Mouse (Mus musculus): ENCODE measurements at regions not wholly inside any gene's neighbourhood (a gene's known extent, or its start where the extent isn't known, plus 50 kb on each side); places are given as distances from the start of the nearest gene placed in this dataset.

- ATAC-seq (ENCODE audit: low read depth), result peak; percentile 46; the same call in 1 of the 2 replicates
- H3K27ac ChIP-seq (ENCODE audit: low read depth, low read length), result no peak overlapping the region
- H3K4me3 ChIP-seq (ENCODE audit: low read depth, low read length), result no peak overlapping the region
- no peak overlapping the region for H3K4me2 ChIP-seq (ENCODE audit: low read depth, low read length)
- no peaks in the 10 kb centered on the region for H3K36me3 ChIP-seq (ENCODE audit: control insufficient read depth, insufficient read depth, low read length)
- no peaks in the 10 kb centered on the region for H3K4me1 ChIP-seq (ENCODE audit: control insufficient read depth, insufficient read depth, low read length)
- H3K9me3 ChIP-seq (ENCODE audit: control insufficient read depth, low read length), result no peaks in the 10 kb centered on the region
- H3K27me3 ChIP-seq (ENCODE audit: control insufficient read depth, insufficient read depth, low read length), result no peaks in the 10 kb centered on the region
- 72% methylated on average over 2 of the region's 2 CpGs for WGBS
- H3K9ac ChIP-seq (replicated peaks; ENCODE audit: low read depth, low read length), result no peak overlapping the region
Observed at GRCm38 (mm10) chr13:35453222-35453914, 206.3 kb upstream of the Cdyl start.

- Histone ChIP-seq H3K36me3 (ENCODE audit: control insufficient read depth, insufficient read depth, low read length) (no peaks in the 10 kb centered on the region), H3K4me3 (ENCODE audit: low read depth, low read length) (no peak overlapping the region), H3K27me3 (ENCODE audit: control insufficient read depth, insufficient read depth, low read length) (no peaks in the 10 kb centered on the region), H3K9me3 (ENCODE audit: control insufficient read depth, low read length) (no peaks in the 10 kb centered on the region), H3K27ac (ENCODE audit: low read depth, low read length) (no peak overlapping the region), H3K4me2 (ENCODE audit: low read depth, low read length) (no peak overlapping the region), H3K4me1 (ENCODE audit: control insufficient read depth, insufficient read depth, low read length) (no peaks in the 10 kb centered on the region), H3K9ac (replicated peaks; ENCODE audit: low read depth, low read length) (no peak overlapping the region)
- no peak for ATAC-seq (ENCODE audit: low read depth)
- 96% methylated on average over 1 of the region's 1 CpGs for whole genome bisulfite sequencing
Observed at GRCm38 (mm10) chr13:35460051-35460450, 199.6 kb upstream of the Cdyl start.

- no peak overlapping the region for H3K9ac ChIP-seq (replicated peaks; ENCODE audit: low read depth, low read length)
- no peaks in the 10 kb centered on the region for H3K4me1 ChIP-seq (ENCODE audit: control insufficient read depth, insufficient read depth, low read length)
- no peaks in the 10 kb centered on the region for H3K27me3 ChIP-seq (ENCODE audit: control insufficient read depth, insufficient read depth, low read length)
- no peak for ATAC-seq (ENCODE audit: low read depth)
- no peak overlapping the region for H3K27ac ChIP-seq (ENCODE audit: low read depth, low read length)
- H3K4me3 ChIP-seq (ENCODE audit: low read depth, low read length), result no peak overlapping the region
- H3K9me3 ChIP-seq (ENCODE audit: control insufficient read depth, low read length), result no peaks in the 10 kb centered on the region
- H3K36me3 ChIP-seq (ENCODE audit: control insufficient read depth, insufficient read depth, low read length), result no peaks in the 10 kb centered on the region
- WGBS, result 91% methylated on average over 1 of the region's 1 CpGs
- no peak overlapping the region for H3K4me2 ChIP-seq (ENCODE audit: low read depth, low read length)
Observed at GRCm38 (mm10) chr13:35463231-35463630, 196.4 kb upstream of the Cdyl start.

GRCm38 (mm10) chr13:35463850-35464249, 195.8 kb upstream of the Cdyl start:
- Histone ChIP-seq H3K9ac (replicated peaks; ENCODE audit: low read depth, low read length) (no peak overlapping the region), H3K27me3 (ENCODE audit: control insufficient read depth, insufficient read depth, low read length) (no peaks in the 10 kb centered on the region), H3K4me2 (ENCODE audit: low read depth, low read length) (no peak overlapping the region), H3K36me3 (ENCODE audit: control insufficient read depth, insufficient read depth, low read length) (no peaks in the 10 kb centered on the region), H3K4me1 (ENCODE audit: control insufficient read depth, insufficient read depth, low read length) (no peaks in the 10 kb centered on the region), H3K27ac (ENCODE audit: low read depth, low read length) (no peak overlapping the region), H3K4me3 (ENCODE audit: low read depth, low read length) (no peak overlapping the region), H3K9me3 (ENCODE audit: control insufficient read depth, low read length) (no peaks in the 10 kb centered on the region)
- WGBS, result 78% methylated on average over 2 of the region's 2 CpGs
- no peak for ATAC-seq (ENCODE audit: low read depth)

GRCm38 (mm10) chr13:35469361-35470198, 190.1 kb upstream of the Cdyl start:
- H3K27ac ChIP-seq (ENCODE audit: low read depth, low read length), result no peak overlapping the region
- peak; percentile 79; the same call in 1 of the 2 replicates for ATAC-seq (ENCODE audit: low read depth)
- no peaks in the 10 kb centered on the region for H3K9me3 ChIP-seq (ENCODE audit: control insufficient read depth, low read length)
- H3K4me2 ChIP-seq (ENCODE audit: low read depth, low read length), result no peak overlapping the region
- WGBS, result 70% methylated on average over 11 of the region's 11 CpGs
- no peaks in the 10 kb centered on the region for H3K4me1 ChIP-seq (ENCODE audit: control insufficient read depth, insufficient read depth, low read length)
- H3K4me3 ChIP-seq (ENCODE audit: low read depth, low read length), result no peak overlapping the region
- H3K36me3 ChIP-seq (ENCODE audit: control insufficient read depth, insufficient read depth, low read length), result no peaks in the 10 kb centered on the region
- no peak overlapping the region for H3K9ac ChIP-seq (replicated peaks; ENCODE audit: low read depth, low read length)
- H3K27me3 ChIP-seq (ENCODE audit: control insufficient read depth, insufficient read depth, low read length), result no peaks in the 10 kb centered on the region

GRCm38 (mm10) chr13:35478226-35478625, 181.4 kb upstream of the Cdyl start:
- no peak overlapping the region for H3K4me2 ChIP-seq (ENCODE audit: low read depth, low read length)
- 97% methylated on average over 2 of the region's 2 CpGs for WGBS
- H3K9ac ChIP-seq (replicated peaks; ENCODE audit: low read depth, low read length), result no peak overlapping the region
- no peak for ATAC-seq (ENCODE audit: low read depth)
- no peaks in the 10 kb centered on the region for H3K9me3 ChIP-seq (ENCODE audit: control insufficient read depth, low read length)
- H3K36me3 ChIP-seq (ENCODE audit: control insufficient read depth, insufficient read depth, low read length), result no peaks in the 10 kb centered on the region
- H3K4me1 ChIP-seq (ENCODE audit: control insufficient read depth, insufficient read depth, low read length), result no peaks in the 10 kb centered on the region
- no peaks in the 10 kb centered on the region for H3K27me3 ChIP-seq (ENCODE audit: control insufficient read depth, insufficient read depth, low read length)
- no peak overlapping the region for H3K4me3 ChIP-seq (ENCODE audit: low read depth, low read length)
- no peak overlapping the region for H3K27ac ChIP-seq (ENCODE audit: low read depth, low read length)

GRCm38 (mm10) chr13:35482340-35482739, 177.3 kb upstream of the Cdyl start:
- 93% methylated on average over 4 of the region's 4 CpGs for WGBS
- no peak overlapping the region for H3K4me3 ChIP-seq (ENCODE audit: low read depth, low read length)

GRCm38 (mm10) chr13:35486125-35486524, 173.5 kb upstream of the Cdyl start:
- H3K4me2 ChIP-seq (ENCODE audit: low read depth, low read length), result no peak overlapping the region
- no peak overlapping the region for H3K9ac ChIP-seq (replicated peaks; ENCODE audit: low read depth, low read length)
- no peaks in the 10 kb centered on the region for H3K9me3 ChIP-seq (ENCODE audit: control insufficient read depth, low read length)
- H3K4me3 ChIP-seq (ENCODE audit: low read depth, low read length), result no peak overlapping the region
- H3K27me3 ChIP-seq (ENCODE audit: control insufficient read depth, insufficient read depth, low read length), result no peaks in the 10 kb centered on the region
- peak; percentile 84; the same call in 1 of the 2 replicates for ATAC-seq (ENCODE audit: low read depth)
- H3K27ac ChIP-seq (ENCODE audit: low read depth, low read length), result no peak overlapping the region
- no peaks in the 10 kb centered on the region for H3K36me3 ChIP-seq (ENCODE audit: control insufficient read depth, insufficient read depth, low read length)
- H3K4me1 ChIP-seq (ENCODE audit: control insufficient read depth, insufficient read depth, low read length), result no peaks in the 10 kb centered on the region
- 74% methylated on average over 4 of the region's 4 CpGs for WGBS

More at GRCm38 (mm10) chr13:35482340-35482739, 177.3 kb upstream of the Cdyl start:
- no peaks in the 10 kb centered on the region for H3K27me3 ChIP-seq (ENCODE audit: control insufficient read depth, insufficient read depth, low read length)
- no peak for ATAC-seq (ENCODE audit: low read depth)
- H3K27ac ChIP-seq (ENCODE audit: low read depth, low read length), result no peak overlapping the region
- H3K9ac ChIP-seq (replicated peaks; ENCODE audit: low read depth, low read length), result no peak overlapping the region
- no peaks in the 10 kb centered on the region for H3K9me3 ChIP-seq (ENCODE audit: control insufficient read depth, low read length)
- H3K4me1 ChIP-seq (ENCODE audit: control insufficient read depth, insufficient read depth, low read length), result no peaks in the 10 kb centered on the region
- H3K36me3 ChIP-seq (ENCODE audit: control insufficient read depth, insufficient read depth, low read length), result no peaks in the 10 kb centered on the region
- no peak overlapping the region for H3K4me2 ChIP-seq (ENCODE audit: low read depth, low read length)

GRCm38 (mm10) chr13:35499776-35500175, 159.9 kb upstream of the Cdyl start:
- H3K9ac ChIP-seq (replicated peaks; ENCODE audit: low read depth, low read length), result no peak overlapping the region
- 62% methylated on average over 2 of the region's 2 CpGs for WGBS
- H3K9me3 ChIP-seq (ENCODE audit: control insufficient read depth, low read length), result no peaks in the 10 kb centered on the region
- H3K4me1 ChIP-seq (ENCODE audit: control insufficient read depth, insufficient read depth, low read length), result peaks cover 12% of the 10 kb centered on the region; the same call in 1 of the 2 replicates
- no peaks in the 10 kb centered on the region for H3K36me3 ChIP-seq (ENCODE audit: control insufficient read depth, insufficient read depth, low read length)
- no peaks in the 10 kb centered on the region for H3K27me3 ChIP-seq (ENCODE audit: control insufficient read depth, insufficient read depth, low read length)
- no peak for ATAC-seq (ENCODE audit: low read depth)
- H3K4me3 ChIP-seq (ENCODE audit: low read depth, low read length), result no peak overlapping the region
- H3K4me2 ChIP-seq (ENCODE audit: low read depth, low read length), result no peak overlapping the region
- no peak overlapping the region for H3K27ac ChIP-seq (ENCODE audit: low read depth, low read length)

Measured in neural tube, embryonic 14.5 days (tissue).